Mouse (Mus musculus) cerebellum, adult 2 months (tissue): ENCODE data around the gene Filip1l.

Source experiments
- CTCF ChIP-seq: fragments of 200-500 bp; IDR thresholded peaks from 2 replicates; pipeline ENCODE4 v1.5.1; 2011; ENCODE audit warnings: low read depth, mild to moderate bottlenecking, control low read depth, low read length, moderate library complexity, borderline replicate concordance; ENCODE audit not compliant: insufficient read depth
- POLR2A ChIP-seq: fragments of 200-500 bp; IDR thresholded peaks from 2 replicates; pipeline ENCODE4 v1.6.1; 2011; ENCODE audit warnings: low read length, control low read depth, borderline replicate concordance; ENCODE audit not compliant: insufficient read depth

- no peak for TF ChIP-seq CTCF
- no peak for TF ChIP-seq POLR2A
Measured at GRCm38 (mm10) chr16:57314236-57314635, 38.7 kb upstream of the Filip1l start.
